Mouse (Mus musculus): ENCODE measurements around the gene Grik2. TPM values are rescaled to one million over a fixed set of nuclear protein-coding genes. Genes with fewer than 3 reads are reported as not detected.
A peak's percentile ranks its signal among the peaks of the same experiment; 100 is the strongest.

Gene Grik2
- polyA plus RNA-seq (2015; fragmentation: Nextera tagmentation; extraction: Ambion mirVana): 0.87 and 1.0 TPM in 2 replicates

GRCm38 (mm10) chr10:49788381-49788906 is at the start of gene Grik2:
Gene Grik2 (minus strand): TSS chr10:49788766.
- Histone ChIP-seq H3K4me2 (peak within 1 kb of the TSS; percentile 92), H3K9me3 (replicated peaks) (no peaks in the 10 kb centered on the region), H3K36me3 (no peaks in the 10 kb centered on the region), H3K27me3 (peaks cover 23% of the 10 kb centered on the region), H3K27ac (no peak within 1 kb of the TSS), H3K4me1 (replicated peaks) (peaks cover 9% of the 10 kb centered on the region), H3K4me3 (peak within 1 kb of the TSS; percentile 58), H3K9ac (peak within 1 kb of the TSS; percentile 48; the same call in 1 of the 2 replicates)
- WGBS: under 1% methylated on average over 41 of the region's 41 CpGs
- peak; percentile 47; the same call in 1 of the 2 replicates for ATAC-seq (replicated peaks; ENCODE audit: insufficient number of reproducible peaks, insufficient read depth, low FRiP score, low read depth)

GRCm38 (mm10) chr10:49834392-49834791 is 45.8 kb upstream of the Grik2 start:
- Histone ChIP-seq H3K27ac (no peak overlapping the region), H3K9me3 (replicated peaks) (no peaks in the 10 kb centered on the region), H3K4me2 (no peak overlapping the region), H3K4me1 (replicated peaks) (no peaks in the 10 kb centered on the region), H3K36me3 (no peaks in the 10 kb centered on the region), H3K9ac (no peak overlapping the region), H3K4me3 (no peak overlapping the region), H3K27me3 (no peaks in the 10 kb centered on the region)
- ATAC-seq (replicated peaks; ENCODE audit: insufficient number of reproducible peaks, insufficient read depth, low FRiP score, low read depth): no peak
- WGBS: 70% methylated on average over 3 of the region's 3 CpGs

- Histone ChIP-seq H3K27ac (no peak overlapping the region), H3K27me3 (no peaks in the 10 kb centered on the region), H3K4me3 (no peak overlapping the region), H3K9me3 (replicated peaks) (no peaks in the 10 kb centered on the region), H3K36me3 (no peaks in the 10 kb centered on the region), H3K4me2 (no peak overlapping the region), H3K9ac (no peak overlapping the region), H3K4me1 (replicated peaks) (no peaks in the 10 kb centered on the region)
- no peak for ATAC-seq (replicated peaks; ENCODE audit: insufficient number of reproducible peaks, insufficient read depth, low FRiP score, low read depth)
Observed at GRCm38 (mm10) chr10:49807276-49807675, 18.7 kb upstream of the Grik2 start.

DNA sequence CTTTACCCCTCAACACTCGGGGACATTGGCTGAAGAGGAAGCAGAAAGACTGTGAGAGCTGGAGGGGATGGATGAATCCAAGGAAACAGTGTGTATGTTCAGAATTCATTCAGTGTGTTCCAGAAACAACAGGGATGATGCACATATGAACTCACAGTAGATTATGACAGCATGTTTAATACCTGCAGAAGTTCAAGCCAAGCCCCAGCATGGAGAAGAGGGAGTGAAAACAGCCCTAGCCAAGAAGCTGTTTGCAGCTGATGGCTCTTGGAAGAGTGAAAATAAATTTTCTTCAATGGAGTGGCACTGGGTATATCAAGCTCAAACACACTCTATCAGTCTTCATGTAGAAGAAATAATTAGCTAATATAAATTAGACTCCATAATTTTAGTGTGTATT is 12.4 kb upstream of the Grik2 start:
- Histone ChIP-seq H3K27ac (no peak overlapping the region), H3K9ac (no peak overlapping the region), H3K9me3 (replicated peaks) (no peaks in the 10 kb centered on the region), H3K27me3 (no peaks in the 10 kb centered on the region), H3K4me3 (no peak overlapping the region), H3K4me2 (no peak overlapping the region), H3K36me3 (no peaks in the 10 kb centered on the region), H3K4me1 (replicated peaks) (no peaks in the 10 kb centered on the region)
- ATAC-seq (replicated peaks; ENCODE audit: insufficient number of reproducible peaks, insufficient read depth, low FRiP score, low read depth): no peak
- 72% methylated on average over 1 of the region's 1 CpGs for WGBS

DNA sequence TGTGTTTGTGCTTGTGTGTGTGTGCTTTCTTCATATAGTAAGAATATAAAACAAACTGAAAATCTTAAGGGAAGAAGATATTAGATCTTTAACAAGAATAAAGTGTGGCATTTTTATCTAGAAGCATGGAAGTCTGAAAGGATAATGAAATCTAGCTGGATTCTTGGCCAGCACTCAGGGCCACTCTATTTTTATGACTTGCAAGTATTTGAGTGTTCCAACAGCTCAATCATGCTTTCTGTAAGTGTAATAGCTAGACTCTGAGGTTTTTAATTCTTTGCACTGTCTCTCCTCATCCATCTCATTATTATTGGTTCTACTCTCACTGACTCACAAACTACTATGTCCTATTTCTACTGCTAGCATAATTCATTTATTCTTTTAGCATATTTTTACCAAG is 5.6 kb upstream of the Grik2 start:
- Histone ChIP-seq H3K4me3 (no peak overlapping the region), H3K27me3 (peaks cover 4% of the 10 kb centered on the region; the same call in 1 of the 2 replicates), H3K4me2 (no peak overlapping the region), H3K9me3 (replicated peaks) (no peaks in the 10 kb centered on the region), H3K9ac (no peak overlapping the region), H3K36me3 (no peaks in the 10 kb centered on the region), H3K27ac (no peak overlapping the region), H3K4me1 (replicated peaks) (no peaks in the 10 kb centered on the region)
- ATAC-seq (replicated peaks; ENCODE audit: insufficient number of reproducible peaks, insufficient read depth, low FRiP score, low read depth): no peak

GRCm38 (mm10) chr10:49790326-49790725 is 1.8 kb upstream of the Grik2 start:
- 62% methylated on average over 8 of the region's 8 CpGs for WGBS
- ATAC-seq (replicated peaks; ENCODE audit: insufficient number of reproducible peaks, insufficient read depth, low FRiP score, low read depth): no peak
- Histone ChIP-seq H3K9me3 (replicated peaks) (no peaks in the 10 kb centered on the region), H3K4me2 (no peak overlapping the region), H3K27me3 (peaks cover 23% of the 10 kb centered on the region), H3K4me3 (no peak overlapping the region), H3K27ac (no peak overlapping the region), H3K36me3 (no peaks in the 10 kb centered on the region), H3K4me1 (replicated peaks) (peaks cover 9% of the 10 kb centered on the region), H3K9ac (no peak overlapping the region)

GRCm38 (mm10) chr10:49789711-49790110 is 1.1 kb upstream of the Grik2 start:
- Histone ChIP-seq H3K4me3 (no peak overlapping the region), H3K27me3 (peaks cover 23% of the 10 kb centered on the region), H3K9me3 (replicated peaks) (no peaks in the 10 kb centered on the region), H3K9ac (no peak overlapping the region), H3K36me3 (no peaks in the 10 kb centered on the region), H3K4me2 (no peak overlapping the region), H3K27ac (no peak overlapping the region), H3K4me1 (replicated peaks) (peaks cover 9% of the 10 kb centered on the region)
- no peak for ATAC-seq (replicated peaks; ENCODE audit: insufficient number of reproducible peaks, insufficient read depth, low FRiP score, low read depth)
- WGBS: 47% methylated on average over 4 of the region's 4 CpGs

GRCm38 (mm10) chr10:49788914-49789313 is 348 bp upstream of the Grik2 start:
- 0 out of 2 replicates have a peak overlapping the region, but pooled peaks have one; percentile 48 for H3K9ac ChIP-seq
- ATAC-seq (replicated peaks; ENCODE audit: insufficient number of reproducible peaks, insufficient read depth, low FRiP score, low read depth): no peak
- WGBS: 13% methylated on average over 5 of the region's 5 CpGs

DNA sequence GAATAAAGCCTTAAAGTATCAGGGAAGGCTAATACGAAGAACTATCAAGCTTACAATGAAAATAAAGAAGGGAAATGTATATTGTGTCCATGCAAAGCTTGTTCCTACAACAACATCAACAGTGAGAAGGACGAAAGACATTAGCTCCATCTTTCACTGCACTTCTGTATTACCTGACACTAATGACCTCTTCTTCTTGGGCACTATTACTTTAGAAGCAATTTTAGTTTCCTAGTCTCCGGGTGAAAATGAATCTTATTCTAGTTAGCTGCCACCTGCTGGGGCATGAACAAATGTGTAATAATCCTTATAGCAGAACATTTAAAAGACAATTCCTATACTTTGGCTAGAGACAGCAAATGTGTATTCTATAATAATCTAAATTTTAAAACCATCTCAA is 1.9 kb downstream of the Grik2 start:
- H3K4me3 ChIP-seq: no peak overlapping the region
- H3K36me3 ChIP-seq: no peaks in the 10 kb centered on the region
- ATAC-seq (replicated peaks; ENCODE audit: insufficient number of reproducible peaks, insufficient read depth, low FRiP score, low read depth): no peak
- H3K9ac ChIP-seq: no peak overlapping the region
- WGBS: 46% methylated on average over 3 of the region's 3 CpGs
- H3K27ac ChIP-seq: no peak overlapping the region
- H3K27me3 ChIP-seq: peaks cover 28% of the 10 kb centered on the region
- no peak overlapping the region for H3K4me2 ChIP-seq
- no peaks in the 10 kb centered on the region for H3K9me3 ChIP-seq (replicated peaks)
- H3K4me1 ChIP-seq (replicated peaks): peaks cover 14% of the 10 kb centered on the region

More at GRCm38 (mm10) chr10:49788914-49789313, 348 bp upstream of the Grik2 start:
- Histone ChIP-seq H3K27ac (no peak overlapping the region), H3K4me3 (peak overlapping the region; percentile 58), H3K36me3 (no peaks in the 10 kb centered on the region), H3K4me1 (replicated peaks) (peaks cover 9% of the 10 kb centered on the region), H3K4me2 (peak overlapping the region; percentile 92), H3K9me3 (replicated peaks) (no peaks in the 10 kb centered on the region), H3K27me3 (peaks cover 23% of the 10 kb centered on the region)

GRCm38 (mm10) chr10:49785477-49785876 is 3.1 kb downstream of the Grik2 start:
- Histone ChIP-seq H3K4me3 (no peak overlapping the region), H3K9me3 (replicated peaks) (no peaks in the 10 kb centered on the region), H3K27me3 (peaks cover 28% of the 10 kb centered on the region), H3K4me2 (no peak overlapping the region), H3K36me3 (no peaks in the 10 kb centered on the region), H3K9ac (no peak overlapping the region), H3K27ac (no peak overlapping the region), H3K4me1 (replicated peaks) (peaks cover 14% of the 10 kb centered on the region)
- 43% methylated on average over 2 of the region's 2 CpGs for WGBS
- no peak for ATAC-seq (replicated peaks; ENCODE audit: insufficient number of reproducible peaks, insufficient read depth, low FRiP score, low read depth)

DNA sequence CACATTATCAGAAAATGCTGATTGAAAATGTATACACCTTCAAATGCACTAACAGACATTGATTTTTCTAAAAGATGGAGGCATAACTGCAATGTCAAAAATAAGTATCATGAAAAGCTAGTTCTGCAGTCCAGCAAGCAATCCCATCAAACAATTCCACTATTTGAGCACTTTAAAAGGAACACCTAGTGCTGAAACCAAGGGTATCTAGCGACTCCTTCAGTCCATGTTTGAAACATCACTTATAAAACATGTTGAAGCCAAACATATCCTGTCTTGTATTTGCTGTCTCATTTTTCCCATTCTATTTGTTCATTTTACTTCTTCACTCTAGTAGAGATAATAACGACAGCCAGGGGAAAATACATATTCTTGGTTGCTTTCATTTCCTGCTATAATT is 3.7 kb downstream of the Grik2 start:
- Histone ChIP-seq H3K4me2 (no peak overlapping the region), H3K4me1 (replicated peaks) (peaks cover 14% of the 10 kb centered on the region), H3K27ac (no peak overlapping the region), H3K9me3 (replicated peaks) (no peaks in the 10 kb centered on the region), H3K4me3 (no peak overlapping the region), H3K36me3 (no peaks in the 10 kb centered on the region), H3K9ac (no peak overlapping the region), H3K27me3 (peaks cover 28% of the 10 kb centered on the region)
- ATAC-seq (replicated peaks; ENCODE audit: insufficient number of reproducible peaks, insufficient read depth, low FRiP score, low read depth): no peak
- 11% methylated on average over 2 of the region's 2 CpGs for WGBS
